Mouse (Mus musculus) cerebellum, adult 2 months (tissue): ENCODE data around the gene Tmco4. TPM values are rescaled to one million over a fixed set of nuclear protein-coding genes. Genes with fewer than 3 reads are reported as not detected.

Experiments used
- DNase-seq, 2 experiments: peaks; one replicate each; pipeline ENCODE4 v3.0.0; 2021
- H3K27ac ChIP-seq: fragments of 200-500 bp; 2 replicates; pipeline ENCODE4 v1.5.1; 2012; ENCODE audit warnings: low read length, control low read depth, inconsistent platforms; ENCODE audit not compliant: insufficient read depth
- H3K27me3 ChIP-seq: fragments of 200-500 bp; 2 replicates; pipeline ENCODE4 v1.6.1; 2012; ENCODE audit warnings: inconsistent platforms, mild to moderate bottlenecking, low read length, moderate library complexity; ENCODE audit not compliant: control insufficient read depth, insufficient read depth
- H3K4me1 ChIP-seq: fragments of 200-500 bp; 2 replicates; pipeline ENCODE4 v1.6.1; 2011; ENCODE audit warnings: low read length; ENCODE audit not compliant: control insufficient read depth, insufficient read depth
- H3K4me3 ChIP-seq: fragments of 200-500 bp; replicated peaks from 2 replicates; pipeline ENCODE3; 2011; ENCODE audit warnings: mild to moderate bottlenecking, low read depth, low read length, control low read depth; ENCODE audit not compliant: insufficient read depth
- CTCF ChIP-seq: fragments of 200-500 bp; IDR thresholded peaks from 2 replicates; pipeline ENCODE4 v1.5.1; 2011; ENCODE audit warnings: low read depth, mild to moderate bottlenecking, control low read depth, low read length, moderate library complexity, borderline replicate concordance; ENCODE audit not compliant: insufficient read depth
- POLR2A ChIP-seq: fragments of 200-500 bp; IDR thresholded peaks from 2 replicates; pipeline ENCODE4 v1.6.1; 2011; ENCODE audit warnings: low read length, control low read depth, borderline replicate concordance; ENCODE audit not compliant: insufficient read depth
- whole genome bisulfite sequencing: fragments of 180-500 bp; shearing (Covaris S2); methylation state at CpG from one replicate; pipeline ENCODE4 v1.1.7; 2018; 5-methylcytosine and 5-hydroxymethylcytosine counted together
- polyA plus RNA-seq: library from polyadenylated mRNA; depleted of rRNA; stranded (reverse); fragments of >200 nt; gene quantifications from 2 replicates; pipeline ENCODE4 v1.2.3, GENCODE M21; 2012

The Tmco4 gene
- polyA plus RNA-seq, 1 experiment = 2.4 TPM

- DNase-seq = no peak
- Histone ChIP-seq H3K27ac (no peak overlapping the region), H3K27me3 (no peaks in the 10 kb centered on the region), H3K4me3 (no peak overlapping the region), H3K4me1 (no peaks in the 10 kb centered on the region; the same call in 1 of the 2 replicates)
- WGBS = 35% methylated on average over 10 of the region's 10 CpGs
- TF ChIP-seq CTCF (no peak), POLR2A (no peak)
Measured at GRCm38 (mm10) chr4:139040084-139040839, 67.6 kb downstream of the Tmco4 start.

DNA sequence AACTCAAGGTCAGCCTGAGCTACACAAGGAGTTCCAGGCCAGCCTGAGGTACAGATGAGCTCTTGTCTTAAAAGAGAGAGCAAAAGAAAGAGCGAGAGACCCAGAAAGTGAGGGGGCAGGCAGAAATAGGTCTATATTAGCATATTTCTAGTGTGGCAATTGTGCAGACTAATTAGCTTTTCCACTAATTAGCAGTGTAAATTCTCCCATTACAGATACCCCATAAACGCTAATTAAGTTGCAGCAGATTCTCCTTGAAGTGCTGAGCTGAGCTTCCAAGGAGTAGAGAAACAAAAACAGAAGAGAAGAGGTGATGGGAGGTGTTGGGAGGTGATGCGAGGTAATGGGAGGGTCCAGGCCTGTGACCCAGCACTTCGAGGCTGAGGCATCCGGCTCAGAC lies 69.9 kb downstream of the Tmco4 start:
- H3K27me3 ChIP-seq = no peaks in the 10 kb centered on the region
- WGBS = 89% methylated on average over 5 of the region's 5 CpGs
- no peak overlapping the region for H3K4me3 ChIP-seq
- no peak for DNase-seq
- TF ChIP-seq POLR2A (no peak), CTCF (no peak)
- no peaks in the 10 kb centered on the region; the same call in none of the 2 replicates for H3K4me1 ChIP-seq
- H3K27ac ChIP-seq = no peak overlapping the region

- no peak overlapping the region for H3K27ac ChIP-seq
- no peak for DNase-seq
- WGBS = 96% methylated on average over 2 of the region's 2 CpGs
- no peak for TF ChIP-seq CTCF
- no peak for TF ChIP-seq POLR2A
- no peak overlapping the region for H3K4me3 ChIP-seq
- H3K27me3 ChIP-seq = no peaks in the 10 kb centered on the region
- H3K4me1 ChIP-seq = no peaks in the 10 kb centered on the region; the same call in 1 of the 2 replicates
Measured at GRCm38 (mm10) chr4:139043600-139043999, 70.9 kb downstream of the Tmco4 start.

GRCm38 (mm10) chr4:139044566-139044965 lies 71.9 kb downstream of the Tmco4 start:
- Histone ChIP-seq H3K4me1 (no peaks in the 10 kb centered on the region; the same call in 1 of the 2 replicates), H3K27ac (no peak overlapping the region), H3K4me3 (no peak overlapping the region), H3K27me3 (no peaks in the 10 kb centered on the region)
- DNase-seq = no peak
- TF ChIP-seq POLR2A (no peak), CTCF (no peak)
- WGBS = 94% methylated on average over 5 of the region's 5 CpGs

DNA sequence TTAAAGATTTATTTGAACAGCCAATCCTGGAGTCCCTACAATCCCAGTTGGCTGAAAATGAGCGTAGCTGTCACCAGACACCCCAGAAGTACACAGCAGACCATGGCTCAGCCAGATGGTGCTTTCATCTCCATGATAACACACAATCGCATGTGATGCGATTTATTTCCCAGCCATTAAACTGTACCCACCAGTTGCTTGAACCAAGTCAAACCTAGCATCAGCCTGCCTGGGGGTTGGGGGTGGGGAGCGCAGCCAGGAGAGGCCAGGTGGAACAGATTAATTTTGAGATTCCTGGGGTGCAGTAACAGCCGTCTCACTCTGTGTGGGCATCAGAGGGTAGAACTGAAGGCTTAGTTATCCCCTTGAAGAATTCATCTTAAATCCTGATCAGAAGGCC lies 73.7 kb downstream of the Tmco4 start:
- DNase-seq = no peak
- TF ChIP-seq CTCF = no peak
- no peak for TF ChIP-seq POLR2A
- 16% methylated on average over 5 of the region's 5 CpGs for WGBS
- Histone ChIP-seq H3K4me1 (no peaks in the 10 kb centered on the region; the same call in 1 of the 2 replicates), H3K27ac (no peak overlapping the region), H3K27me3 (no peaks in the 10 kb centered on the region), H3K4me3 (no peak overlapping the region)

DNA sequence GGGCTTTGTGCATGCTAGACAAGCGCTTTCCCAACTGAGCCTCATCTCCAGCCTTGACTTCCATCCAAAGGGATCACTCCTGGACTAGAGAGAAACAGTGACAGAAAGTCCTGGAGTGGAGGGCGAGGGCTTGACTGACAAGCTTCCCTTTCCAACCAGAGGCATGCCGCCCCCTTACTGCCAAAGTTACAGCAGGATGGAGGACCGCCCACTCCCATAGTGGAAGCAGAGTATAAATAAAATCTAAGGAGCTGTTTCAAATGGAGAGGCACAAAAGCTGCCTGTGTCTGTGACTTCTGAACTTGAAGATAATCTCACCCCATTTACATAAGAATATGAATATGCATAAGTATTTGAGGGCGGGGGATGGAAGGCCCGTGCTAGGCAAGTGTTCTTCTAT lies 75.8 kb downstream of the Tmco4 start:
- no peak overlapping the region for H3K4me3 ChIP-seq
- H3K27me3 ChIP-seq = no peaks in the 10 kb centered on the region
- TF ChIP-seq CTCF (no peak), POLR2A (no peak)
- H3K27ac ChIP-seq = no peak overlapping the region
- H3K4me1 ChIP-seq = no peaks in the 10 kb centered on the region; the same call in 1 of the 2 replicates
- WGBS = 65% methylated on average over 6 of the region's 6 CpGs
- DNase-seq = no peak

DNA sequence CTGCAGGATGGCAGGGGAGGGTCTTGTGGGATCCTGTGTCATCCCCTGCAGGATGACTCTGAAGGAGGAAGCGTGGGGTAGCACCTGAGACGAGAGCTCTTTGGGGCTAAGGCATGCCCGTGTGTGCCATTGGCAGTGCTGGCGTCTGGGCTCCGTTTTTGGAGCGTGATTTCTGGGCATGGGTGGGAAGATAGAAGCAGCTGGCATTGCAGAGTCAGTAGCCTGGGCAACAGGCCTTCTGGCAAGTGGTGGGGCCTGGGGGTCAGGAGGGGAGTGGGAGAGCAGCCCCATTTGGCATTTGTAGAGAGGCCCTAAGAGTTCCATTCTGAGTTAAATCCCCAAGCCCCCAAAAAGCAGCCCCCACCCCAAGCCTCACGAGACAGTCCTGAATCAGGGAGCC lies 80.1 kb downstream of the Tmco4 start:
- DNase-seq = no peak
- Histone ChIP-seq H3K4me3 (no peak overlapping the region), H3K27ac (no peak overlapping the region), H3K27me3 (no peaks in the 10 kb centered on the region), H3K4me1 (peaks cover 10% of the 10 kb centered on the region; the same call in 1 of the 2 replicates)
- TF ChIP-seq POLR2A (no peak), CTCF (no peak)
- WGBS = 55% methylated on average over 7 of the region's 7 CpGs

- no peak overlapping the region for H3K4me3 ChIP-seq
- H3K27ac ChIP-seq = no peak overlapping the region
- no peaks in the 10 kb centered on the region for H3K27me3 ChIP-seq
- peaks cover 14% of the 10 kb centered on the region; the same call in 1 of the 2 replicates for H3K4me1 ChIP-seq
- TF ChIP-seq CTCF (no peak), POLR2A (no peak)
- DNase-seq = no peak
- WGBS = 88% methylated on average over 5 of the region's 5 CpGs
Measured at GRCm38 (mm10) chr4:139053391-139053790, 80.7 kb downstream of the Tmco4 start.
